Mouse (Mus musculus): Measurements from ENCODE around the gene Dock10. TPM values are rescaled to one million over a fixed set of nuclear protein-coding genes. Genes with fewer than 3 reads are reported as not detected.

Dock10 gene
- polyA plus RNA-seq, 1 experiment from 2014 or later = 3.7 TPM

GRCm38 (mm10) chr1:80474942-80475341, 283.4 kb downstream of the Dock10 start:
- H3K4me1 ChIP-seq = no peaks in the 10 kb centered on the region
- H3K27ac ChIP-seq = no peak overlapping the region
- WGBS (ENCODE audit: insufficient replicate concordance) = 31% methylated on average over 1 of the region's 1 CpGs
- H3K4me2 ChIP-seq = no peak overlapping the region
- ATAC-seq = no peak
- no peaks in the 10 kb centered on the region for H3K9me3 ChIP-seq (replicated peaks)
- no peaks in the 10 kb centered on the region for H3K36me3 ChIP-seq
- H3K27me3 ChIP-seq (replicated peaks) = no peaks in the 10 kb centered on the region
- no peak overlapping the region for H3K9ac ChIP-seq
- no peak overlapping the region for H3K4me3 ChIP-seq

GRCm38 (mm10) chr1:80472395-80472794, 285.9 kb downstream of the Dock10 start:
- Histone ChIP-seq H3K9me3 (replicated peaks) (no peaks in the 10 kb centered on the region), H3K4me2 (no peak overlapping the region), H3K4me1 (no peaks in the 10 kb centered on the region), H3K36me3 (no peaks in the 10 kb centered on the region), H3K27me3 (replicated peaks) (no peaks in the 10 kb centered on the region), H3K9ac (no peak overlapping the region), H3K27ac (no peak overlapping the region), H3K4me3 (no peak overlapping the region)
- WGBS (ENCODE audit: insufficient replicate concordance) = 69% methylated on average over 1 of the region's 1 CpGs
- no peak for ATAC-seq

GRCm38 (mm10) chr1:80461348-80461747, 297.0 kb downstream of the Dock10 start, which contains the start of gene Gm45261:
Gene Gm45261 (minus strand): TSS chr1:80461448.
- Histone ChIP-seq H3K36me3 (no peaks in the 10 kb centered on the region), H3K4me3 (no peak within 1 kb of the TSS), H3K9me3 (replicated peaks) (no peaks in the 10 kb centered on the region), H3K4me1 (no peaks in the 10 kb centered on the region), H3K27me3 (replicated peaks) (no peaks in the 10 kb centered on the region), H3K4me2 (no peak within 1 kb of the TSS), H3K27ac (no peak within 1 kb of the TSS), H3K9ac (no peak within 1 kb of the TSS)
- WGBS (ENCODE audit: insufficient replicate concordance) = 80% methylated on average over 6 of the region's 6 CpGs
- no peak for ATAC-seq

- Histone ChIP-seq H3K9ac (no peak overlapping the region), H3K9me3 (replicated peaks) (no peaks in the 10 kb centered on the region), H3K4me1 (no peaks in the 10 kb centered on the region), H3K27ac (no peak overlapping the region), H3K36me3 (no peaks in the 10 kb centered on the region), H3K27me3 (replicated peaks) (no peaks in the 10 kb centered on the region), H3K4me3 (no peak overlapping the region), H3K4me2 (no peak overlapping the region)
- WGBS (ENCODE audit: insufficient replicate concordance) = 65% methylated on average over 1 of the region's 1 CpGs
- ATAC-seq = no peak
Observed at GRCm38 (mm10) chr1:80459923-80460322, 298.4 kb downstream of the Dock10 start.

GRCm38 (mm10) chr1:80459477-80459876, 298.9 kb downstream of the Dock10 start:
- no peak overlapping the region for H3K27ac ChIP-seq
- H3K27me3 ChIP-seq (replicated peaks) = no peaks in the 10 kb centered on the region
- H3K4me1 ChIP-seq = no peaks in the 10 kb centered on the region
- H3K4me3 ChIP-seq = no peak overlapping the region
- no peak overlapping the region for H3K9ac ChIP-seq
- no peaks in the 10 kb centered on the region for H3K36me3 ChIP-seq
- H3K9me3 ChIP-seq (replicated peaks) = no peaks in the 10 kb centered on the region
- ATAC-seq = no peak
- no peak overlapping the region for H3K4me2 ChIP-seq

GRCm38 (mm10) chr1:80453971-80454370, 304.4 kb downstream of the Dock10 start:
- Histone ChIP-seq H3K4me1 (no peaks in the 10 kb centered on the region), H3K9ac (no peak overlapping the region), H3K36me3 (no peaks in the 10 kb centered on the region), H3K27me3 (replicated peaks) (no peaks in the 10 kb centered on the region), H3K4me3 (no peak overlapping the region), H3K4me2 (no peak overlapping the region), H3K27ac (no peak overlapping the region), H3K9me3 (replicated peaks) (no peaks in the 10 kb centered on the region)
- no peak for ATAC-seq
- 43% methylated on average over 2 of the region's 2 CpGs for WGBS (ENCODE audit: insufficient replicate concordance)

GRCm38 (mm10) chr1:80451914-80452549, 306.3 kb downstream of the Dock10 start:
- Histone ChIP-seq H3K4me3 (no peak overlapping the region), H3K36me3 (no peaks in the 10 kb centered on the region), H3K4me1 (0 out of 2 replicates have a peak, but pooled peaks cover 2% of the 10 kb centered on the region), H3K9ac (no peak overlapping the region), H3K27ac (no peak overlapping the region), H3K27me3 (replicated peaks) (no peaks in the 10 kb centered on the region), H3K9me3 (replicated peaks) (no peaks in the 10 kb centered on the region), H3K4me2 (no peak overlapping the region)
- no peak for ATAC-seq
- WGBS (ENCODE audit: insufficient replicate concordance) = 38% methylated on average over 1 of the region's 1 CpGs

All from liver, embryonic 12.5 days (tissue).